Mouse (Mus musculus) gastrocnemius, postnatal 14 days (tissue): ENCODE results near the gene Zfpm1. TPM values are rescaled to one million over a fixed set of nuclear protein-coding genes. Genes with fewer than 3 reads are reported as not detected.
"Not testable (repeated sequence)": the region's sequence is repeated elsewhere in the genome, so short reads cannot be mapped to it uniquely, and the experiment has no call there.

Experiments
- DNase-seq: peaks from one replicate; pipeline ENCODE4 v3.0.0; 2021; ENCODE audit warnings: mixed read lengths
- intact Hi-C: fragments of 180-260 bp; cut with DNase I; formaldehyde crosslinking; loops from one replicate; pipeline ENCODE4 v1.15.1; 2025; ENCODE audit warnings: low total_unique reads
- total RNA-seq, 2 experiments: library from RNA; stranded (reverse); gene quantifications; 2 replicates each; pipeline ENCODE4 v1.2.3; 2021

The Zfpm1 gene
- total RNA-seq, 2 experiments from 2014 or later, result 8.4 to 8.6 TPM

GRCm38 (mm10) chr8:122319045-122319707, 37.2 kb downstream of the Zfpm1 start:
- DNase-seq, result no peak
- intact Hi-C loops, result no loop called here

- no peak for DNase-seq
- intact Hi-C loops, result no loop called here
These were observed 37.8 kb downstream of the Zfpm1 start for GRCm38 (mm10) chr8:122319708-122320075.

- intact Hi-C loops, result no loop called here
- DNase-seq, result no peak
These were observed 38.6 kb downstream of the Zfpm1 start for GRCm38 (mm10) chr8:122320541-122320940.

- intact Hi-C loops, result no loop called here
These were observed 39.5 kb downstream of the Zfpm1 start for GRCm38 (mm10) chr8:122321455-122321921.

GRCm38 (mm10) chr8:122322126-122322525, 40.2 kb downstream of the Zfpm1 start:
- intact Hi-C loops, result no loop called here
- no peak for DNase-seq

More at GRCm38 (mm10) chr8:122321455-122321921, 39.5 kb downstream of the Zfpm1 start:
- no peak for DNase-seq

GRCm38 (mm10) chr8:122322792-122323191, 40.9 kb downstream of the Zfpm1 start:
- intact Hi-C loops, result no loop called here
- no peak for DNase-seq

- DNase-seq, intact Hi-C loops: not testable (repeated sequence)
These were observed 42.0 kb downstream of the Zfpm1 start for GRCm38 (mm10) chr8:122323951-122324402.

- intact Hi-C loops, result no loop called here
These were observed 43.3 kb downstream of the Zfpm1 start for GRCm38 (mm10) chr8:122325196-122325595.

GRCm38 (mm10) chr8:122326114-122326542, 44.2 kb downstream of the Zfpm1 start:
- DNase-seq, result no peak
- intact Hi-C loops, result no loop called here

More at GRCm38 (mm10) chr8:122325196-122325595, 43.3 kb downstream of the Zfpm1 start:
- no peak for DNase-seq

- intact Hi-C loops, result no loop called here
These were observed 47.1 kb downstream of the Zfpm1 start for GRCm38 (mm10) chr8:122329072-122329471.

GRCm38 (mm10) chr8:122329553-122330239, 47.8 kb downstream of the Zfpm1 start:
- no peak for DNase-seq
- intact Hi-C loops, result loop anchor here (5.0 kb wide), 2 partner anchors 38 to 167 kb away; no protein-coding TSS in a partner anchor

More at GRCm38 (mm10) chr8:122329072-122329471, 47.1 kb downstream of the Zfpm1 start:
- DNase-seq, result no peak

- DNase-seq, result no peak
- intact Hi-C loops, result loop anchor here (5.0 kb wide), 2 partner anchors 37 to 168 kb away; no protein-coding TSS in a partner anchor
These were observed 48.6 kb downstream of the Zfpm1 start for GRCm38 (mm10) chr8:122330446-122331133.

- intact Hi-C loops, result loop anchor here (5.0 kb wide), 2 partner anchors 36 to 169 kb away; no protein-coding TSS in a partner anchor
- peak; percentile 69 for DNase-seq
These were observed 49.2 kb downstream of the Zfpm1 start for GRCm38 (mm10) chr8:122331134-122331523.

GRCm38 (mm10) chr8:122332753-122333506, 51.0 kb downstream of the Zfpm1 start:
- intact Hi-C loops, result loop anchor here (2.0 to 5.0 kb wide), 3 partner anchors 34 to 171 kb away; no protein-coding TSS in a partner anchor
- peak; percentile 76 for DNase-seq

GRCm38 (mm10) chr8:122333531-122333930, 51.6 kb downstream of the Zfpm1 start:
- intact Hi-C loops, result loop anchor here (2.0 to 5.0 kb wide), 3 partner anchors 34 to 171 kb away; no protein-coding TSS in a partner anchor
- no peak for DNase-seq

- DNase-seq, result no peak
- intact Hi-C loops, result loop anchor here (5.0 kb wide), 2 partner anchors 32 to 173 kb away; no protein-coding TSS in a partner anchor
These were observed 53.0 kb downstream of the Zfpm1 start for GRCm38 (mm10) chr8:122334791-122335490.

- no peak for DNase-seq
- intact Hi-C loops, result no loop called here
These were observed 53.8 kb downstream of the Zfpm1 start for GRCm38 (mm10) chr8:122335638-122336250.
